In the genomic region with DNA sequence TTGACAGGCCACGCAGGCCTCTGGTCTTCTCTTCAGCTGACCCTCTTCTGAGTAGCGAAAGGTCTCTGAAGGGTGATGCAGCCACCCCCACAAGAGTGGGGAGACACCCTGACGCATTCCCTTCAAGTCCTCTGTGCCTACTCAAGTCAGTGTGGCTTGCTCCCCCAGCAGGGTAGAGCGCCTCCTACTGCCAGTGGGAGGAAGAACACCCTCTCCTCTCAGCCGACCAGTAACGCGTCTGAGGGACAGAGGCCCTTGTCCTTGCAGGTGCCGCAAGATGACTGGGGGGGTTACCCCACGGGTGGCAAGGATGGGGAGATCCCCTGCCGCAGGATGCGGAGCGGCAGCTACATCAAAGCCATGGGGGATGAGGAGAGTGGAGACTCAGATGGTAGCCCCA, we compare ENCODE assay signal across 10 mouse cellular contexts. TPM values are rescaled to one million over a fixed set of nuclear protein-coding genes. Genes with fewer than 3 reads are reported as not detected.
A peak's percentile ranks its signal among the peaks of the same experiment; 100 is the strongest.
DNase-seq lines count a peak whose midpoint lies in the region; ATAC-seq and TF ChIP-seq lines count a peak whose summit lies in the region.
"Had no signal": no experiment of that assay in that cellular context is flagged by ENCODE, and none has a peak within 500 bp of the region (broad histone marks: within the 10 kb centered on the region; RNA-seq: fewer than 3 reads in every experiment).

No protein-coding gene starts in this region.

- 56% methylated on average over 12 of the region's 12 CpGs for WGBS in hindbrain, embryonic 10.5 days
- WGBS in hindbrain, embryonic 16.5 days: 60% methylated on average over 12 of the region's 12 CpGs
- WGBS in midbrain, postnatal 0 days: 58% methylated on average over 12 of the region's 12 CpGs
- WGBS in midbrain, embryonic 14.5 days: 55% methylated on average over 12 of the region's 12 CpGs
- WGBS in forebrain, embryonic 13.5 days: 66% methylated on average over 12 of the region's 12 CpGs

- H3K9me3 ChIP-seq in hindbrain, embryonic 10.5 days: no peaks in the 10 kb centered on the region
- H3K9me3 ChIP-seq in hindbrain, embryonic 16.5 days (ENCODE audit: control insufficient read depth, low read length): no peaks in the 10 kb centered on the region
- no peaks in the 10 kb centered on the region for H3K9me3 ChIP-seq in midbrain, postnatal 0 days (ENCODE audit: low read length)
- H3K9me3 ChIP-seq in midbrain, embryonic 14.5 days (ENCODE audit: control insufficient read depth, low read length): no peaks in the 10 kb centered on the region
- no peaks in the 10 kb centered on the region for H3K9me3 ChIP-seq in forebrain, embryonic 13.5 days (replicated peaks)
- H3K9me3 ChIP-seq: embryonic facial prominence, embryonic 12.5 days had no signal

- no peak overlapping the region for H3K4me3 ChIP-seq in hindbrain, embryonic 10.5 days
- no peak overlapping the region for H3K4me3 ChIP-seq in hindbrain, embryonic 16.5 days (ENCODE audit: low read length)
- H3K4me3 ChIP-seq in midbrain, postnatal 0 days (ENCODE audit: low read depth, low read length): no peak overlapping the region
- no peak overlapping the region for H3K4me3 ChIP-seq in midbrain, embryonic 14.5 days (replicated peaks; ENCODE audit: low read depth, low read length)
- no peak overlapping the region for H3K4me3 ChIP-seq in forebrain, embryonic 13.5 days
- H3K4me3 ChIP-seq: embryonic facial prominence, embryonic 12.5 days had no signal

- peak overlapping the region; percentile 47; the same call in 1 of the 2 replicates for H3K27ac ChIP-seq in hindbrain, embryonic 10.5 days
- H3K27ac ChIP-seq in hindbrain, embryonic 16.5 days (ENCODE audit: low read depth, low read length): no peak overlapping the region
- H3K27ac ChIP-seq in midbrain, postnatal 0 days (ENCODE audit: low read depth, low read length): no peak overlapping the region
- no peak overlapping the region for H3K27ac ChIP-seq in midbrain, embryonic 14.5 days (replicated peaks; ENCODE audit: low read depth, low read length)
- no peak overlapping the region for H3K27ac ChIP-seq in forebrain, embryonic 13.5 days
- H3K27ac ChIP-seq: embryonic facial prominence, embryonic 12.5 days had no signal

- H3K27me3 ChIP-seq in hindbrain, embryonic 10.5 days (ENCODE audit: insufficient read depth, poor library complexity, severe bottlenecking): peaks cover 4% of the 10 kb centered on the region; the same call in 1 of the 2 replicates
- no peaks in the 10 kb centered on the region for H3K27me3 ChIP-seq in hindbrain, embryonic 16.5 days (replicated peaks; ENCODE audit: control insufficient read depth, insufficient read depth, low read length)
- H3K27me3 ChIP-seq in midbrain, postnatal 0 days (ENCODE audit: insufficient read depth, low read length): no peaks in the 10 kb centered on the region
- H3K27me3 ChIP-seq in midbrain, embryonic 14.5 days (ENCODE audit: control insufficient read depth, insufficient read depth, low read length): no peaks in the 10 kb centered on the region
- no peaks in the 10 kb centered on the region; the same call in 1 of the 2 replicates for H3K27me3 ChIP-seq in splenic B cell, adult 2 months (ENCODE audit: control insufficient read depth, insufficient read depth, low read length, poor library complexity, severe bottlenecking)
- no peaks in the 10 kb centered on the region for H3K27me3 ChIP-seq in forebrain, embryonic 13.5 days

- H3K36me3 ChIP-seq in hindbrain, embryonic 10.5 days: peaks cover 11% of the 10 kb centered on the region; the same call in 1 of the 2 replicates
- peaks cover 8% of the 10 kb centered on the region for H3K36me3 ChIP-seq in hindbrain, embryonic 16.5 days (ENCODE audit: control insufficient read depth, insufficient read depth, low read length)
- H3K36me3 ChIP-seq in midbrain, postnatal 0 days (ENCODE audit: insufficient read depth, low read length): peaks cover 29% of the 10 kb centered on the region
- peaks cover 12% of the 10 kb centered on the region for H3K36me3 ChIP-seq in midbrain, embryonic 14.5 days (ENCODE audit: control insufficient read depth, insufficient read depth, low read length)
- H3K36me3 ChIP-seq in splenic B cell, adult 2 months (ENCODE audit: control insufficient read depth, insufficient read depth, low read length, poor library complexity, severe bottlenecking): no peaks in the 10 kb centered on the region
- H3K36me3 ChIP-seq in forebrain, embryonic 13.5 days (ENCODE audit: poor library complexity, severe bottlenecking): peaks cover 8% of the 10 kb centered on the region
- H3K36me3 ChIP-seq: embryonic facial prominence, embryonic 12.5 days had no signal

- no peak overlapping the region for H3K9ac ChIP-seq in hindbrain, embryonic 16.5 days (ENCODE audit: low read depth, low read length)
- H3K9ac ChIP-seq in midbrain, postnatal 0 days (replicated peaks; ENCODE audit: low read length, poor library complexity, severe bottlenecking): no peak overlapping the region
- no peak overlapping the region for H3K9ac ChIP-seq in midbrain, embryonic 14.5 days (replicated peaks; ENCODE audit: low read length)
- H3K9ac ChIP-seq in forebrain, embryonic 13.5 days: no peak overlapping the region
- H3K9ac ChIP-seq: embryonic facial prominence, embryonic 12.5 days had no signal

- ATAC-seq in hindbrain, embryonic 16.5 days: no peak
- 0 out of 2 replicates have a peak, but pooled peaks have one; percentile 23 for ATAC-seq in midbrain, postnatal 0 days (ENCODE audit: low FRiP score)
- ATAC-seq in midbrain, embryonic 14.5 days (ENCODE audit: low FRiP score, low TSS enrichment): no peak
- ATAC-seq in forebrain, embryonic 13.5 days: no peak

- peaks cover 27% of the 10 kb centered on the region for H3K4me1 ChIP-seq in hindbrain, embryonic 10.5 days (replicated peaks)
- H3K4me1 ChIP-seq in hindbrain, embryonic 16.5 days (ENCODE audit: control insufficient read depth, insufficient read depth, low read depth, low read length): peaks cover 4% of the 10 kb centered on the region; the same call in 1 of the 2 replicates
- H3K4me1 ChIP-seq in midbrain, postnatal 0 days (ENCODE audit: insufficient read depth, low read length): no peaks in the 10 kb centered on the region
- peaks cover 5% of the 10 kb centered on the region; the same call in 1 of the 2 replicates for H3K4me1 ChIP-seq in midbrain, embryonic 14.5 days (ENCODE audit: control insufficient read depth, insufficient read depth, low read length)
- peaks cover 7% of the 10 kb centered on the region; the same call in 1 of the 2 replicates for H3K4me1 ChIP-seq in forebrain, embryonic 13.5 days
- H3K4me1 ChIP-seq: embryonic facial prominence, embryonic 12.5 days had no signal

- peak; percentile 46 for TF ChIP-seq CTCF in midbrain, postnatal 0 days (IDR thresholded peaks at IDR 0.05)

- H3K4me2 ChIP-seq in hindbrain, embryonic 16.5 days (ENCODE audit: low read length): no peak overlapping the region
- no peak overlapping the region for H3K4me2 ChIP-seq in midbrain, postnatal 0 days (ENCODE audit: low read depth, low read length, poor library complexity, severe bottlenecking)
- H3K4me2 ChIP-seq in midbrain, embryonic 14.5 days (ENCODE audit: low read length): no peak overlapping the region
- no peak overlapping the region for H3K4me2 ChIP-seq in forebrain, embryonic 13.5 days
- H3K4me2 ChIP-seq: embryonic facial prominence, embryonic 12.5 days had no signal

- DNase-seq in hindbrain, embryonic 10.5 days (ENCODE audit: low spot score): no peak
- no peak for DNase-seq in midbrain, postnatal 0 days (ENCODE audit: low spot score)
- no peak for DNase-seq in midbrain, embryonic 14.5 days
- DNase-seq in R1 (ENCODE audit: low read depth, low spot score): peak; percentile 85
- DNase-seq in splenic B cell, adult 2 months (ENCODE audit: low read depth, low spot score): peak; percentile 29
- DNase-seq in layer of hippocampus, adult 9-10 months (ENCODE audit: low spot score): no peak
- DNase-seq: kidney, postnatal 25 days had no signal

RNA-seq across cellular contexts. Expression of gene Dlgap3, which starts 30.4 kb away (rescaled TPM):
- polyA plus RNA-seq in hindbrain, embryonic 10.5 days (2016; fragmentation: Nextera tagmentation; extraction: Ambion mirVana): 3.7 and 7.9 TPM in 2 replicates
- 21.0 and 22.3 TPM in 2 replicates for polyA plus RNA-seq in hindbrain, embryonic 16.5 days (2015; fragmentation: Nextera tagmentation; extraction: Ambion mirVana)
- total RNA-seq in midbrain, postnatal 0 days (2014; rRNA removed): 131 and 156 TPM in 2 replicates
- polyA plus RNA-seq in midbrain, postnatal 0 days (2015; fragmentation: Nextera tagmentation; extraction: Ambion mirVana): 34.5 and 34.8 TPM in 2 replicates
- 22.3 and 25.5 TPM in 2 replicates for polyA plus RNA-seq in midbrain, embryonic 14.5 days (2014; fragmentation: Nextera tagmentation; extraction: Ambion mirVana)
- polyA plus RNA-seq in forebrain, embryonic 13.5 days (2015; fragmentation: Nextera tagmentation; extraction: Ambion mirVana): 4.9 and 5.4 TPM in 2 replicates

RNA-seq across cellular contexts. Expression of gene Smim12, which starts 44.2 kb away (rescaled TPM):
- polyA plus RNA-seq in hindbrain, embryonic 10.5 days (2016; fragmentation: Nextera tagmentation; extraction: Ambion mirVana): 78.7 and 81.1 TPM in 2 replicates
- polyA plus RNA-seq in hindbrain, embryonic 16.5 days (2015; fragmentation: Nextera tagmentation; extraction: Ambion mirVana): 61.4 and 61.6 TPM in 2 replicates
- 26.3 and 38.3 TPM in 2 replicates for total RNA-seq in midbrain, postnatal 0 days (2014; rRNA removed)
- 50.7 and 56.6 TPM in 2 replicates for polyA plus RNA-seq in midbrain, postnatal 0 days (2015; fragmentation: Nextera tagmentation; extraction: Ambion mirVana)
- 43.0 and 52.2 TPM in 2 replicates for polyA plus RNA-seq in midbrain, embryonic 14.5 days (2014; fragmentation: Nextera tagmentation; extraction: Ambion mirVana)
- 50.4 and 51.3 TPM in 2 replicates for polyA plus RNA-seq in forebrain, embryonic 13.5 days (2015; fragmentation: Nextera tagmentation; extraction: Ambion mirVana)

Comparison
In these comparisons a context has a peak if more than half of its experiments do, and no peak if none do; other contexts are left out.
1. DNase-seq: peak in R1 (single experiment) and splenic B cell, adult 2 months (single experiment); none in hindbrain, embryonic 10.5 days (single experiment), midbrain, postnatal 0 days (single experiment), midbrain, embryonic 14.5 days (single experiment) and layer of hippocampus, adult 9-10 months (single experiment).